Mouse (Mus musculus): ENCODE measurements at regions not wholly inside any gene's neighbourhood (a gene's known extent, or its start where the extent isn't known, plus 50 kb on each side); places are given as distances from the start of the nearest gene placed in this dataset.
A peak's percentile ranks its signal among the peaks of the same experiment; 100 is the strongest.

DNA sequence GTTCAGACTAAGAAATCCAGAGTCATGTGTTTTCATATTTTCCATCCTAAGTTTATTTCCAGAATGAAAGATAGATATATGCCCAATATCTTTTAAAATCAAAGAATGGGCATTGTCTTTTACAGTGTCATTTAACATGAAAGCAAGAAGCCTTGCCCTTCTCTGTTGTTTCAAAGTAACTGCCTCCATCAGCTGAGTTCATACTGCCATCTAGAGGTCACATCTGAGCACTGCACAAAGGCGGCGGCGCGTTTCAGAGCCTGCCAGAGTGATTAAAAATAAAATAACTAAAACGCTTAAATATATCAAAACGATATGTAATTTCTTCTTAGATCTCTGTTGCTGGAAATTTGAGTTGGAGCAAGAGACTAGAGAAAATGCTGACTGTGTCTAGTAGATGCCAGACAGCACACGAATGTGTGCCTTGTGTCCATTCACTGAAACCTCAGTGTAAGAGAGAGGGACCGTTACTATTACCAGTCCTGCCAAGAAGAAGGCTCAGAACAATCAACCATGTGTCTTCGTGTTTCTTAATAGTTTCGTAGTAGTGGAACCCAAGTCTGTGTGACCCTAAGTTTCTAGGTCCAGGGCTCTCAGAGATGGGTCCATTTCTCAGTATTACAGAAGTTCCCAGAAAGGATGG lies 123.0 kb upstream of the Daam1 start:
- TF ChIP-seq CTCF (IDR thresholded peaks at IDR 0.05), result peak; percentile 95
- TF ChIP-seq EP300 (IDR thresholded peaks at IDR 0.05), result no peak

All from lung, postnatal 0 days (tissue).